Mouse (Mus musculus) ES-Bruce4 (cell line): ENCODE measurements around the gene Fstl3. TPM values are rescaled to one million over a fixed set of nuclear protein-coding genes. Genes with fewer than 3 reads are reported as not detected.

Source experiments
- H3K27ac ChIP-seq: 2 replicates; pipeline ENCODE4 v1.5.1; 2012; ENCODE audit warnings: low read length, inconsistent platforms; ENCODE audit not compliant: insufficient read depth
- H3K27me3 ChIP-seq: 2 replicates; pipeline ENCODE4 v1.6.1; 2012; ENCODE audit warnings: mild to moderate bottlenecking, low read length, inconsistent platforms; ENCODE audit not compliant: control insufficient read depth, poor library complexity, insufficient read depth, severe bottlenecking
- H3K36me3 ChIP-seq: 2 replicates; pipeline ENCODE4 v1.6.1; 2012; ENCODE audit warnings: inconsistent platforms, mild to moderate bottlenecking, low read length, moderate library complexity; ENCODE audit not compliant: control insufficient read depth, poor library complexity, insufficient read depth, severe bottlenecking
- H3K4me1 ChIP-seq: one replicate; pipeline ENCODE4 v1.8.1; 2011; ENCODE audit warnings: low read length; ENCODE audit not compliant: control insufficient read depth, insufficient read depth
- H3K4me3 ChIP-seq: 2 replicates; pipeline ENCODE4 v1.5.1; 2011; ENCODE audit warnings: low read depth, mild to moderate bottlenecking, low read length
- H3K9ac ChIP-seq: 2 replicates; pipeline ENCODE4 v1.6.1; 2012; ENCODE audit warnings: low read depth, mild to moderate bottlenecking, inconsistent platforms; ENCODE audit not compliant: poor library complexity, severe bottlenecking
- H3K9me3 ChIP-seq: replicated peaks from 2 replicates; pipeline ENCODE4 v1.6.1; 2012; ENCODE audit warnings: mild to moderate bottlenecking, low read length, inconsistent platforms; ENCODE audit not compliant: control insufficient read depth, poor library complexity, insufficient read depth, severe bottlenecking
- CTCF ChIP-seq: IDR thresholded peaks from one replicate; pipeline ENCODE4 v1.8.1; 2011; ENCODE audit warnings: low read depth, low read length
- EP300 ChIP-seq: IDR thresholded peaks from 2 replicates; pipeline ENCODE4 v1.6.1; 2011; ENCODE audit warnings: low read depth, low read length; ENCODE audit not compliant: insufficient read depth
- POLR2A ChIP-seq: IDR thresholded peaks from one replicate; pipeline ENCODE4 v1.8.1; 2011; ENCODE audit warnings: low read length; ENCODE audit not compliant: insufficient read depth
- polyA plus RNA-seq: library from polyadenylated mRNA; stranded (reverse); fragments of >200 nt; gene quantifications from 2 replicates; pipeline ENCODE4 v1.2.4, GENCODE M21; 2011; ENCODE audit warnings: low read depth; ENCODE audit not compliant: missing spikeins, insufficient read depth, insufficient read length

The Fstl3 gene
- polyA plus RNA-seq, 1 experiment, result 7.7 TPM

GRCm38 (mm10) chr10:79779784-79780663 lies 3.0 kb downstream of the Fstl3 start:
- Histone ChIP-seq H3K9ac (no peak overlapping the region), H3K27me3 (no peaks in the 10 kb centered on the region), H3K9me3 (no peaks in the 10 kb centered on the region), H3K4me1 (no peaks in the 10 kb centered on the region), H3K4me3 (peak overlapping the region; percentile 73), H3K36me3 (no peaks in the 10 kb centered on the region), H3K27ac (no peak overlapping the region)
- TF ChIP-seq POLR2A, result no peak
- TF ChIP-seq EP300, result peak; percentile 26; the same call in 1 of the 2 replicates
- peak; percentile 79 for TF ChIP-seq CTCF

GRCm38 (mm10) chr10:79780664-79781015 lies 3.6 kb downstream of the Fstl3 start:
- TF ChIP-seq POLR2A (no peak), EP300 (no peak), CTCF (no peak)
- Histone ChIP-seq H3K27me3 (no peaks in the 10 kb centered on the region), H3K36me3 (no peaks in the 10 kb centered on the region), H3K4me1 (no peaks in the 10 kb centered on the region), H3K9ac (no peak overlapping the region), H3K9me3 (no peaks in the 10 kb centered on the region), H3K4me3 (peak overlapping the region; percentile 73), H3K27ac (no peak overlapping the region)

- H3K4me3 ChIP-seq, result peak overlapping the region; percentile 25
- H3K27me3 ChIP-seq, result no peaks in the 10 kb centered on the region
- H3K27ac ChIP-seq, result no peak overlapping the region
- no peaks in the 10 kb centered on the region for H3K9me3 ChIP-seq
- no peaks in the 10 kb centered on the region for H3K36me3 ChIP-seq
- no peak overlapping the region for H3K9ac ChIP-seq
- TF ChIP-seq EP300 (no peak), POLR2A (no peak)
- H3K4me1 ChIP-seq, result no peaks in the 10 kb centered on the region
These were observed 4.1 kb downstream of the Fstl3 start for GRCm38 (mm10) chr10:79781139-79781538.

GRCm38 (mm10) chr10:79781956-79782355 lies 4.9 kb downstream of the Fstl3 start:
- no peak for TF ChIP-seq EP300
- no peak for TF ChIP-seq POLR2A
- no peak for TF ChIP-seq CTCF
- Histone ChIP-seq H3K27me3 (no peaks in the 10 kb centered on the region), H3K9ac (no peak overlapping the region), H3K27ac (no peak overlapping the region), H3K4me3 (no peak overlapping the region), H3K4me1 (no peaks in the 10 kb centered on the region), H3K9me3 (no peaks in the 10 kb centered on the region), H3K36me3 (no peaks in the 10 kb centered on the region)

- Histone ChIP-seq H3K9ac (no peak overlapping the region), H3K36me3 (no peaks in the 10 kb centered on the region), H3K27me3 (no peaks in the 10 kb centered on the region)
These were observed 6.0 kb downstream of the Fstl3 start for GRCm38 (mm10) chr10:79783050-79783449.

More at GRCm38 (mm10) chr10:79783050-79783449, 6.0 kb downstream of the Fstl3 start:
- no peaks in the 10 kb centered on the region for H3K4me1 ChIP-seq
- TF ChIP-seq POLR2A (no peak), CTCF (no peak), EP300 (no peak)
- H3K4me3 ChIP-seq, result no peak overlapping the region
- H3K27ac ChIP-seq, result no peak overlapping the region
- no peaks in the 10 kb centered on the region for H3K9me3 ChIP-seq
